Comparison of ENCODE assay signal across 9 mouse cellular contexts in genomic region chr3:55828481-55829256, GRCm38 (mm10). TPM values are rescaled to one million over a fixed set of nuclear protein-coding genes. Genes with fewer than 3 reads are reported as not detected.
DNase-seq lines count a peak whose midpoint lies in the region; ATAC-seq and TF ChIP-seq lines count a peak whose summit lies in the region.
"Had no signal": no experiment of that assay in that cellular context is flagged by ENCODE, and none has a peak within 500 bp of the region (broad histone marks: within the 10 kb centered on the region; RNA-seq: fewer than 3 reads in every experiment).

No protein-coding gene starts in this region.

- TF ChIP-seq CTCF in kidney, adult 2 months (conservative IDR thresholded peaks at IDR 0.05; ENCODE audit: insufficient read depth, insufficient read length, low read depth, low read length) = no peak
- TF ChIP-seq CTCF in liver, postnatal 0 days (IDR thresholded peaks at IDR 0.05; ENCODE audit: low read depth) = no peak

- H3K9ac ChIP-seq in liver, postnatal 0 days (replicated peaks) = no peak overlapping the region
- H3K9ac ChIP-seq: neural tube, embryonic 12.5 days had no signal

- TF ChIP-seq EP300 in liver, postnatal 0 days (IDR thresholded peaks at IDR 0.05; ENCODE audit: low read depth) = no peak

- DNase-seq in kidney, adult 2 months = peak; percentile 23
- no peak for DNase-seq in kidney, postnatal 25 days
- DNase-seq in MEL-GATA-1-ER (ENCODE audit: extremely low read depth, low read depth) = peak; percentile 97
- peak; percentile 8 to 9 for DNase-seq in heart, postnatal 10 days
- DNase-seq in liver, postnatal 0 days = no peak
- no peak for DNase-seq in T-cell, adult 2 months (ENCODE audit: low spot score)
- DNase-seq in urinary bladder, postnatal 36 days (ENCODE audit: low spot score in 2 of 2) = no peak
- DNase-seq in ovary, adult 18-20 months (ENCODE audit: low spot score) = no peak

- H3K4me2 ChIP-seq in liver, postnatal 0 days (ENCODE audit: low read depth, low read length) = no peak overlapping the region
- H3K4me2 ChIP-seq: neural tube, embryonic 12.5 days had no signal

- H3K27me3 ChIP-seq in kidney, adult 2 months (replicated peaks; ENCODE audit: control insufficient read depth, insufficient read depth, low read length) = no peaks in the 10 kb centered on the region
- no peaks in the 10 kb centered on the region for H3K27me3 ChIP-seq in liver, postnatal 0 days (ENCODE audit: insufficient read depth, low read length)
- H3K27me3 ChIP-seq: neural tube, embryonic 12.5 days had no signal

- TF ChIP-seq POLR2A in kidney, adult 2 months (IDR thresholded peaks at IDR 0.05; ENCODE audit: low read depth, low read length) = no peak

- H3K4me3 ChIP-seq in kidney, adult 2 months (ENCODE audit: insufficient read depth, low read depth, low read length) = no peak overlapping the region
- no peak overlapping the region for H3K4me3 ChIP-seq in liver, postnatal 0 days (ENCODE audit: low read depth, low read length)
- H3K4me3 ChIP-seq: neural tube, embryonic 12.5 days had no signal

- H3K27ac ChIP-seq in kidney, adult 2 months (ENCODE audit: insufficient read depth, low read depth, low read length) = no peak overlapping the region
- no peak overlapping the region for H3K27ac ChIP-seq in liver, postnatal 0 days (ENCODE audit: low read depth)
- H3K27ac ChIP-seq: neural tube, embryonic 12.5 days had no signal

- intact Hi-C loops in heart, postnatal 10 days (cut with DNase I) = no loop called here

- peak; percentile 35 for ATAC-seq in liver, postnatal 0 days

- WGBS in kidney, adult 2 months = 55% methylated on average over 10 of the region's 10 CpGs
- WGBS in liver, postnatal 0 days (ENCODE audit: insufficient replicate concordance) = 32% methylated on average over 10 of the region's 10 CpGs

- no peaks in the 10 kb centered on the region for H3K9me3 ChIP-seq in liver, postnatal 0 days (ENCODE audit: low read length)
- H3K9me3 ChIP-seq: neural tube, embryonic 12.5 days had no signal

- no peaks in the 10 kb centered on the region for H3K4me1 ChIP-seq in kidney, adult 2 months (ENCODE audit: control insufficient read depth, insufficient read depth, low read length)
- H3K4me1 ChIP-seq in liver, postnatal 0 days (ENCODE audit: insufficient read depth) = peaks cover 3% of the 10 kb centered on the region; the same call in 1 of the 2 replicates

- H3K36me3 ChIP-seq in kidney, adult 2 months (ENCODE audit: control insufficient read depth, insufficient read depth, low read length) = no peaks in the 10 kb centered on the region
- H3K36me3 ChIP-seq in liver, postnatal 0 days (replicated peaks; ENCODE audit: insufficient read depth, low read length) = no peaks in the 10 kb centered on the region
- H3K36me3 ChIP-seq: neural tube, embryonic 12.5 days had no signal

RNA-seq across cellular contexts. Expression of gene Mab21l1, which starts 46.4 kb away (rescaled TPM):
- 0.05 and 0.08 TPM in 2 replicates for polyA plus RNA-seq in kidney, adult 2 months (2012; rRNA removed)
- under 1 TPM; 0.10 TPM for total RNA-seq in heart, postnatal 10 days (2021)
- polyA plus RNA-seq in liver, postnatal 0 days (2015; fragmentation: Nextera tagmentation; extraction: Ambion mirVana) = not detected in 2 replicates

Comparison
In these comparisons a context has a peak if more than half of its experiments do, and no peak if none do; other contexts are left out.
1. DNase-seq: peak in kidney, adult 2 months (single experiment), MEL-GATA-1-ER (single experiment) and heart, postnatal 10 days (2 of 2); none in kidney, postnatal 25 days (0 of 2), liver, postnatal 0 days (single experiment), T-cell, adult 2 months (single experiment), urinary bladder, postnatal 36 days (0 of 2) and ovary, adult 18-20 months (single experiment).